Mouse (Mus musculus) kidney, embryonic 14.5 days (tissue): ENCODE data around the gene Slc37a2. TPM values are rescaled to one million over a fixed set of nuclear protein-coding genes. Genes with fewer than 3 reads are reported as not detected.
"Not testable (repeated sequence)": the region's sequence is repeated elsewhere in the genome, so short reads cannot be mapped to it uniquely, and the experiment has no call there.

Source experiments
- ATAC-seq: fragments of 200-750 bp; cut with Nextera tagmentation; 2 replicates; pipeline ENCODE4 v1.8.0; 2017; ENCODE audit warnings: moderate number of reproducible peaks, mild to moderate bottlenecking, moderate TSS enrichment, moderate library complexity; ENCODE audit not compliant: low FRiP score, low TSS enrichment
- H3K27ac ChIP-seq: fragments of 300-500 bp; sonication (generic); 2 replicates; pipeline ENCODE4 v1.5.1; 2014; ENCODE audit warnings: low read depth, mild to moderate bottlenecking, low read length, moderate library complexity, mixed read lengths
- H3K27me3 ChIP-seq: fragments of 300-500 bp; sonication (generic); 2 replicates; pipeline ENCODE4 v1.6.1; 2014; ENCODE audit warnings: mild to moderate bottlenecking, low read length; ENCODE audit not compliant: control insufficient read depth, insufficient read depth
- H3K36me3 ChIP-seq: fragments of 300-500 bp; sonication (generic); 2 replicates; pipeline ENCODE4 v1.6.1; 2014; ENCODE audit warnings: low read length, mixed read lengths; ENCODE audit not compliant: control insufficient read depth, insufficient read depth
- H3K4me1 ChIP-seq: fragments of 300-500 bp; sonication (generic); 2 replicates; pipeline ENCODE4 v1.6.1; 2014; ENCODE audit warnings: low read length, mixed read lengths; ENCODE audit not compliant: control insufficient read depth, insufficient read depth
- H3K4me2 ChIP-seq: fragments of 300-500 bp; sonication (generic); replicated peaks from 2 replicates; pipeline ENCODE4 v1.6.1; 2014; ENCODE audit warnings: low read depth, mild to moderate bottlenecking, low read length
- H3K4me3 ChIP-seq: fragments of 300-500 bp; sonication (generic); 2 replicates; pipeline ENCODE4 v1.5.1; 2014; ENCODE audit warnings: mild to moderate bottlenecking, low read length
- H3K9ac ChIP-seq: fragments of 300-500 bp; sonication (generic); 2 replicates; pipeline ENCODE4 v1.6.1; 2014; ENCODE audit warnings: low read depth, mild to moderate bottlenecking, low read length, moderate library complexity
- H3K9me3 ChIP-seq: fragments of 300-500 bp; sonication (generic); 2 replicates; pipeline ENCODE4 v1.6.1; 2016; ENCODE audit warnings: low read length; ENCODE audit not compliant: control insufficient read depth
- WGBS: fragments of 180-500 bp; shearing (Covaris S2); extraction: QIAGEN DNeasy Blood & Tissue Kit; methylation state at CpG from one replicate; pipeline ENCODE4 v1.1.7; 2014; 5-methylcytosine and 5-hydroxymethylcytosine counted together
- polyA plus RNA-seq: library from polyadenylated mRNA; unstranded; fragments of >200 nt; fragmentation: Nextera tagmentation; extraction: Ambion mirVana; gene quantifications from 2 replicates; pipeline ENCODE4 v1.2.1, GENCODE M21; 2014

Gene Slc37a2
- 1.1 and 1.6 TPM in 2 replicates for polyA plus RNA-seq

DNA sequence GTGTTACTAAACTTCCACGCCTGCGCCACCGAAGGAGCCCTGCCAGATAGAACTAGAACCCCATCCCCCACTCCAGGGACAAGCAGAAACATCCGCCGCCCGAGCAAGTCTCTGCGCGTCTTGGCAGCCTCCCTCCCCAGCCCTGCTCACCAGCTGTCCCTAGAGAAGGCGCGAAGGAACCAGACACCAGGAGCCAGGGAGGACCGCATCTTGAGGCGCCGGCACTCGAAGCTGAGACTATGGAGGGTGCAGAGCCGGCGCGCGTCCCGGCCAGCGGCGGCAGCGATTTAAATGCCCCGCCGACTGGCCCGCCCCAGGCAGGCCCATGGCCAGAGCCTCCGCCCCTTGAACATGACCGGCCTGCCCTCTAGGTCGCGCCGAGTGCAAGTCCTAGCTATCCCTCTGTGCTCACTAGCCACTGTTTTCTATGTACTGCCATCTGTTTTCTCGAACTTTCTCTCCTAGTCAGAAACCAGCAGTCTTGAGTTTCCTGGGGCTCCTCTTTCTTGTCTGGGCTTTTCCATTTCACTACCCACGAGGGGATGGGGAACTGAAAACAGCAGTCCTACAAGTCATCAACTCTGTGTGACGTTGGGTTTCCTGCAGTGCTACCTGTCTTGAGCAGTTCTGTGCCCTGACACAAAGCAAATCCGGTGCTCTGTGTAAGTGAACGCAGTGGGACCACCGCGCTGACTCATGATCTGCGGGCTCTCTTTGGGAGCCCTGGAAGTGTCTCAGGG lies at the start of gene Slc37a2:
Gene Slc37a2 (minus strand): TSS at position 590 of the 740 bp plus-strand sequence.
- peak; percentile 91 for ATAC-seq
- H3K4me3 ChIP-seq = peak within 1 kb of the TSS; percentile 43
- H3K36me3 ChIP-seq = no peaks in the 10 kb centered on the region
- no peaks in the 10 kb centered on the region for H3K27me3 ChIP-seq
- H3K4me1 ChIP-seq = no peaks in the 10 kb centered on the region
- H3K9ac ChIP-seq = peak within 1 kb of the TSS; percentile 54
- H3K4me2 ChIP-seq = peak within 1 kb of the TSS; percentile 77
- WGBS = 1% methylated on average over 38 of the region's 38 CpGs
- no peaks in the 10 kb centered on the region for H3K9me3 ChIP-seq
- no peak within 1 kb of the TSS for H3K27ac ChIP-seq

DNA sequence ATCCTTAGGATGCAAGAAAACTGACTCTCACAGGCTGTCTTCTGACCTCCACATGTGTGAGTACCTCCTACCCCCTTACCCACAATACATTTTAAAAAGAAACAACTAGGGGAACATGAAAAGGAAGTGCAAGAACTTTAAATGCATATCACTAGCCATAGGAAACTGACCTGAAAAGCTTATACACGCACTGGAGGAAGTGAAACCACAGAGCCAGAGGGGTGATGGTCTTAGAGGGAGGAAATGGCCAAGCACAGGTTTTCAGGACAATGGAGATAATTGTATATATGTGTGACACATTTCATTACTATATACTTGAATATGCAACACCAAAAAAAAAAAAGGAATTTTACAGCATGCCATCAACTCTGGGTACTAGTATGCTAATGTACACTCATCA lies 46.2 kb upstream of the Slc37a2 start:
- H3K27me3 ChIP-seq = no peaks in the 10 kb centered on the region
- no peak overlapping the region for H3K4me3 ChIP-seq
- H3K4me1 ChIP-seq = no peaks in the 10 kb centered on the region
- no peak overlapping the region for H3K27ac ChIP-seq
- no peak overlapping the region for H3K9ac ChIP-seq
- 89% methylated on average over 1 of the region's 1 CpGs for WGBS
- H3K9me3 ChIP-seq = no peaks in the 10 kb centered on the region
- no peaks in the 10 kb centered on the region for H3K36me3 ChIP-seq
- H3K4me2 ChIP-seq = no peak overlapping the region
- ATAC-seq = no peak

DNA sequence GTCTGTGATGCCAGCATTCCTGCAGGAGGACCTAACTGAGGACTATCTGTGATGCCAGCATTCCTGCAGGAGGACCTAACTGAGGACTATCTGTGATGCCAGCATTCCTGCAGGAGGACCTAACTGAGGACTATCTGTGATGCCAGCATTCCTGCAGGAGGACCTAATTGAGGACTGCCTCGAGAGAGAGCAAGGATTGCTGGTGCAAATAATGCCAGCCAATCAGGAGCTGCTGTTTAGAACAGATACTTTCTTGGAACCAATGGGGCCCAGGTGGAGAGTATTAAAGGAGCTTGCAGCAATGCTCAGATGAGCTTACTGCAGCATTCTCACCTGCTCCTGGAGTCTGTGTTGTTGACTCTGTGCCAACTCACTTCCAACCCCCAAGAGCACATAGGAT lies 45.0 kb upstream of the Slc37a2 start:
- not testable (repeated sequence) for H3K36me3 ChIP-seq, H3K4me3 ChIP-seq, H3K4me1 ChIP-seq, ATAC-seq, H3K27me3 ChIP-seq, H3K9me3 ChIP-seq, H3K4me2 ChIP-seq, H3K27ac ChIP-seq, H3K9ac ChIP-seq
- 57% methylated on average over 1 of the region's 1 CpGs for WGBS

DNA sequence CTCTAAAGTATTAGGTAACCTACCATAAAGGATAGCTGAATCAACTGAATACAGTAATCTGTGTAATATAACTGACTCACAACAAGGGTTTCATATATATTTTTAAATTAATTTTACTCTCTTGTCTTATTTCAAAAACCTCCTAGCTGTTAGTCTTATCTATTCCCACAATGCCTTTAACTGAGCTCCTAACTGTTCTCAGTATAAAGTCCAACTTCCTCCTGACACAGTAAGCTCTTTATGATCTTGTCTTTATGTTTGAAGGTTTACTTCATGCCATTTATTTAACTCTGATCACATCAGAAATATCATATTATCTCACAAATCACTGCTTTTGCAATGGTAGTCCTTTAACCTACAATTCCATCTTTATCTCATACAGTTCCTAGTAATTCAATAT lies 40.0 kb upstream of the Slc37a2 start:
- no peak for ATAC-seq
- Histone ChIP-seq H3K9me3 (no peaks in the 10 kb centered on the region), H3K27ac (no peak overlapping the region), H3K27me3 (no peaks in the 10 kb centered on the region), H3K9ac (no peak overlapping the region), H3K4me1 (no peaks in the 10 kb centered on the region), H3K4me2 (no peak overlapping the region), H3K36me3 (no peaks in the 10 kb centered on the region), H3K4me3 (no peak overlapping the region)

DNA sequence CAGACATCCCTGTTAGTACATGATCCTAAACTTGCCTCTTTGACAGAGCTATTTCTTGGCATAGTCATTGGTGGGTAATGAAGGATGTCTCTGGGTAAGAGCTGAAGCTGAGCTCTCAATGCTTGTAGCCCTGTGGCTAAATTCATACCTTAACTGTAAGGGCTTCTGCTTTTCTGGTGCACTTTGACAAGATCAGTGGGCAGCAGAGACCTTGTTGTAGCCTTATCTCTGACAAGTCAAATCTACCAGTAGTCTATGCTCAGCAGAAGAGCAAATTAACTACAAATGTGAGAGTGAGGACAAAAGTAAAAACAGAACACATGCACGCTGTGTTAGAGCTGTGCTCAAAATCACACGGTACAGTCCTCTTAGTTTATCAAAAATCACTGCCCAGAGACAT lies 11.1 kb upstream of the Slc37a2 start:
- Histone ChIP-seq H3K36me3 (no peaks in the 10 kb centered on the region), H3K9me3 (no peaks in the 10 kb centered on the region), H3K4me2 (no peak overlapping the region), H3K4me3 (no peak overlapping the region), H3K9ac (no peak overlapping the region), H3K27me3 (no peaks in the 10 kb centered on the region), H3K4me1 (no peaks in the 10 kb centered on the region), H3K27ac (no peak overlapping the region)
- ATAC-seq = no peak
- 90% methylated on average over 2 of the region's 2 CpGs for WGBS

DNA sequence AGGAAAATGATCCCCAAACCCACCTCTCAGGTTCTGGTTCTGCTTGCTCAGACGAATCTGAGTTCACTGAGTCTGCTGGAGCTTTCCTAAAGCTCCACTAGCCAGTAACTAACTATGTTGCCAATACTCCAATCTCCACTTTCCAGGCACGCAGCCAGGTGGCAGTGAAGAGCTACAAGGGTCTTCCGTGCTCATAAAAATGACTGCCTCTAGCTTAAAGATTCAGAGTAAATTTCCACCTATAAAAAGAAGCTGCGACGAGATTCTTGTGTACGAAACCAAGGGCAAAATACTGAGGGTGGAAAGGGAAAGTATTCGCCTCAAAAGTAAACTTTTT lies 319 bp upstream of the Slc37a2 start:
- H3K4me1 ChIP-seq = no peaks in the 10 kb centered on the region
- H3K9me3 ChIP-seq = no peaks in the 10 kb centered on the region
- H3K4me3 ChIP-seq = peak overlapping the region; percentile 43; the same call in 1 of the 2 replicates
- no peaks in the 10 kb centered on the region for H3K36me3 ChIP-seq
- H3K9ac ChIP-seq = peak overlapping the region; percentile 54; the same call in 1 of the 2 replicates
- ATAC-seq = peak; percentile 37; the same call in 1 of the 2 replicates
- WGBS = 32% methylated on average over 7 of the region's 7 CpGs
- no peaks in the 10 kb centered on the region for H3K27me3 ChIP-seq
- no peak overlapping the region for H3K27ac ChIP-seq
- H3K4me2 ChIP-seq = peak overlapping the region; percentile 77

DNA sequence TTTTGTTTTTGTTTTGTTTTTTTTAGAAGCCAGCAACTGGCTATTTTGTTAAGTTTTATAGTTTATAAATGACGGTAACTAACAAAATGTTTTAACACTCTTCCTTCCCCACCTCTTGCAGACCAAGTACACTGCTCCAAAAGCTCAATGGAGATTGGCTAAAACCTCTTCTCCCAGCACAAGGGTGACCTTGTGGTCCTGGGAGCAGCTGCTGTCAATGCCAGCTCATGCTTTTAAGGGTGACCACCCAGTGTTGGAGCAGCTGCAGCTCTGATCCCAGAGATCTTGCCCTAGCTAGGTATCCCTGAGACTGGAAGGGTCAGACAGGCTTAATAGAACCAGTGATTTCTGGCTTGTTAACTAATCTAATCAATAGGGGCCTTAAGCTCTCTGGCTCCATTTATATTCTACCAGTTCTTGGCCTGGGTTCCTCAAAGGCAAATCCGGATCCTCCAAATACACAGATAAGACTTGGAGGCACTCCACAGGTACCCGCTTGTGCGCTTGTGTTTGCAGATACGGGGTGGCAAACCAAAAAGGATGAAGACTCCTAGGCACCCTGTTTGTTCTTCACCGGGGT lies 917 bp downstream of the Slc37a2 start:
- no peak overlapping the region for H3K27ac ChIP-seq

DNA sequence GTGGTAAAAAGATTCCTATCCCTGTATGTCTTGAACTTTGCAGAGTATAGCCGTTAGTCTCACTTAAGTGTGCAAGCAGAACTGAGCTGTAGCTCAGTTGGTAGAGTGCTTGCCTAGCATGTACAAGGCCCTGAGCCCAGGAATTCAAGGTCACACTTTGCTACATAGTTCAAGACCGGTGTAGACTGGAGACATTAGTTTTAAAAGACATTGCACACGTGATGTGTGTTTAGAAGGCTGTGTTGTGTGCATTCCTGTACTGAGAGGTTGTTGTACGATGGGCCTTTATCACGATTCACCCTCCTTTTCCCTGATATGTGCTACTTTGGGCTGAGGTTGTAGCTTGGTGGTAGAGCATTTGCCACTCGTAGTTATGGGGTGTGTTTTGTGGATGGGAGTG lies 4.9 kb downstream of the Slc37a2 start:
- ATAC-seq = no peak
- no peaks in the 10 kb centered on the region for H3K36me3 ChIP-seq
- no peak overlapping the region for H3K4me2 ChIP-seq
- H3K4me1 ChIP-seq = peaks cover 5% of the 10 kb centered on the region; the same call in 1 of the 2 replicates
- H3K9me3 ChIP-seq = no peaks in the 10 kb centered on the region
- H3K9ac ChIP-seq = no peak overlapping the region
- H3K27ac ChIP-seq = no peak overlapping the region
- 88% methylated on average over 6 of the region's 6 CpGs for WGBS
- no peak overlapping the region for H3K4me3 ChIP-seq
- H3K27me3 ChIP-seq = no peaks in the 10 kb centered on the region

More for the DNA sequence above, 917 bp downstream of the Slc37a2 start:
- H3K4me2 ChIP-seq = peak overlapping the region; percentile 77
- no peak for ATAC-seq
- no peaks in the 10 kb centered on the region for H3K9me3 ChIP-seq
- H3K27me3 ChIP-seq = no peaks in the 10 kb centered on the region
- H3K4me3 ChIP-seq = peak overlapping the region; percentile 43
- H3K9ac ChIP-seq = peak overlapping the region; percentile 54; the same call in 1 of the 2 replicates
- no peaks in the 10 kb centered on the region for H3K4me1 ChIP-seq
- H3K36me3 ChIP-seq = no peaks in the 10 kb centered on the region
- WGBS = 23% methylated on average over 6 of the region's 6 CpGs

DNA sequence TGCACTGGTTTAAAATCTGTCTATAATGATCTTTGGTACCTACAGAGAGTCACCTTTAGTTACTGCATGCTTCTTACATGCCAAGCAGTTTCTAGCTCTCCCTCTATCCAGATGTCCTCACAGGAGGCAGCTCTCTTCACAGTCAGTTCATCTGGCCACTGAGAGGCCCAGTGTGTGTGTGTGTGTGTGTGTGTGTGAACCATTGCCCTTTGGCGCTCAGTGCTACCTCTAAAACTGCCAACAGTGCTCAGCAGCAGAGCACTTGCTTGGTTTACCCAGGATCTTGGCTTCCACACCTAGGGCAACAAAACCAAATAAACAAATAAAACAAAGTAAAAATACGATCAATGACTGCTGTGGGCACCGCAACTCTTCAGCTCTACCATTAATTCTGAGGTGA lies 5.6 kb downstream of the Slc37a2 start:
- Histone ChIP-seq H3K27me3 (no peaks in the 10 kb centered on the region), H3K4me3 (no peak overlapping the region), H3K4me2 (no peak overlapping the region), H3K36me3 (no peaks in the 10 kb centered on the region), H3K9me3 (no peaks in the 10 kb centered on the region), H3K4me1 (peaks cover 5% of the 10 kb centered on the region; the same call in 1 of the 2 replicates), H3K27ac (no peak overlapping the region), H3K9ac (no peak overlapping the region)
- WGBS = 76% methylated on average over 3 of the region's 3 CpGs
- no peak for ATAC-seq
